Mouse (Mus musculus): Measurements from ENCODE around the gene Gpc6.

Gpc6 gene

GRCm38 (mm10) chr14:118021867-118022543, 1096.9 kb downstream of the Gpc6 start:
- no peak for DNase-seq (ENCODE audit: low read depth)
